Mouse (Mus musculus) stomach, adult 2 months (tissue): ENCODE measurements around the gene Zbtb8a. TPM values are rescaled to one million over a fixed set of nuclear protein-coding genes. Genes with fewer than 3 reads are reported as not detected.

Experiments used
- polyA plus RNA-seq: library from polyadenylated mRNA; depleted of rRNA; stranded (reverse); fragments of >200 nt; gene quantifications from 2 replicates; pipeline ENCODE4 v1.2.3, GENCODE M21; 2012; rRNA removed

The Zbtb8a gene
- 2.6 and 2.9 TPM in 2 replicates for polyA plus RNA-seq

GRCm38 (mm10) chr4:129377601-129378390, at the start of gene Zbtb8a:
Gene Zbtb8a (minus strand): TSS chr4:129378116.

GRCm38 (mm10) chr4:129335216-129336074, 42.5 kb downstream of the Zbtb8a start, which contains the start of the genes Rbbp4 and Zbtb8os:
Gene Rbbp4 (minus strand): TSS chr4:129335370.
Gene Zbtb8os (plus strand): TSS chr4:129335695.

Other genes with a start within 250 kb of the Zbtb8a start
- 0.85 and 1.00 TPM in 2 replicates for gene Fndc5, start 241.1 kb downstream of the Zbtb8a start, polyA plus RNA-seq
- 0.94 and 2.8 TPM in 2 replicates for gene S100pbp, start 188.4 kb downstream of the Zbtb8a start, polyA plus RNA-seq
- 3.2 and 5.9 TPM in 2 replicates for gene Yars, start 188.4 kb downstream of the Zbtb8a start, polyA plus RNA-seq
- 63.7 and 65.0 TPM in 2 replicates for gene C77080, start 116.7 kb downstream of the Zbtb8a start, polyA plus RNA-seq
- gene Sync, start 90.5 kb downstream of the Zbtb8a start, polyA plus RNA-seq, result 0.58 and 0.95 TPM in 2 replicates
- gene Rbbp4, start 42.7 kb downstream of the Zbtb8a start, polyA plus RNA-seq, result 3.3 and 4.2 TPM in 2 replicates
- 2.1 and 2.6 TPM in 2 replicates for gene Zbtb8os, start 42.4 kb downstream of the Zbtb8a start, polyA plus RNA-seq
- 0.05 TPM in 1 of 2 replicates, not detected in the other for gene Zbtb8b, start 62.7 kb upstream of the Zbtb8a start, polyA plus RNA-seq
- 6.9 and 8.1 TPM in 2 replicates for gene Bsdc1, start 83.5 kb upstream of the Zbtb8a start, polyA plus RNA-seq
- not detected in 2 replicates for gene Tssk3, start 112.9 kb upstream of the Zbtb8a start, polyA plus RNA-seq
- gene Fam229a, start 113.1 kb upstream of the Zbtb8a start, polyA plus RNA-seq, result 0.57 TPM in 1 of 2 replicates, not detected in the other
- gene Marcksl1, start 135.5 kb upstream of the Zbtb8a start, polyA plus RNA-seq, result 9.9 and 12.4 TPM in 2 replicates
- gene Hdac1, start 164.6 kb upstream of the Zbtb8a start, polyA plus RNA-seq, result 8.9 and 12.8 TPM in 2 replicates
- gene Lck, start 195.5 kb upstream of the Zbtb8a start, polyA plus RNA-seq, result 0.25 and 0.30 TPM in 2 replicates
- gene Fam167b, start 200.4 kb upstream of the Zbtb8a start, polyA plus RNA-seq, result 3.0 and 4.0 TPM in 2 replicates
- gene Eif3i, start 222.5 kb upstream of the Zbtb8a start, polyA plus RNA-seq, result 114 and 116 TPM in 2 replicates
- 57.2 and 65.6 TPM in 2 replicates for gene Tmem234, start 222.6 kb upstream of the Zbtb8a start, polyA plus RNA-seq
- 1.3 and 2.6 TPM in 2 replicates for gene Dcdc2b, start 236.1 kb upstream of the Zbtb8a start, polyA plus RNA-seq
- 16.0 and 17.3 TPM in 2 replicates for gene Iqcc, start 241.0 kb upstream of the Zbtb8a start, polyA plus RNA-seq
- gene Ccdc28b, start 245.8 kb upstream of the Zbtb8a start, polyA plus RNA-seq, result 6.4 and 8.3 TPM in 2 replicates